Mouse (Mus musculus) stomach, postnatal 0 days (tissue): ENCODE measurements around the gene Slc4a10. TPM values are rescaled to one million over a fixed set of nuclear protein-coding genes. Genes with fewer than 3 reads are reported as not detected.

Experiments
- ATAC-seq: fragments of 200-750 bp; cut with Nextera tagmentation; 2 replicates; pipeline ENCODE4 v1.8.0; 2017; ENCODE audit not compliant: low FRiP score, low TSS enrichment
- DNase-seq: peaks from one replicate; pipeline ENCODE4 v3.0.0-alpha.2; 2016; ENCODE audit warnings: low spot score
- H3K27ac ChIP-seq: fragments of 300-500 bp; sonication (generic); replicated peaks from 2 replicates; pipeline ENCODE4 v1.5.1; 2014; ENCODE audit warnings: mild to moderate bottlenecking, control low read depth
- H3K27me3 ChIP-seq: fragments of 300-500 bp; sonication (generic); 2 replicates; pipeline ENCODE4 v1.6.1; 2014; ENCODE audit warnings: low read length; ENCODE audit not compliant: control insufficient read depth, insufficient read depth
- H3K36me3 ChIP-seq: fragments of 300-500 bp; sonication (generic); 2 replicates; pipeline ENCODE4 v1.6.1; 2014; ENCODE audit warnings: low read length, mixed read lengths; ENCODE audit not compliant: control insufficient read depth, insufficient read depth
- H3K4me1 ChIP-seq: fragments of 300-500 bp; sonication (generic); replicated peaks from 2 replicates; pipeline ENCODE4 v1.6.1; 2014; ENCODE audit warnings: antibody characterized with exemption; ENCODE audit not compliant: control insufficient read depth, insufficient read depth
- H3K4me2 ChIP-seq: fragments of 300-500 bp; sonication (generic); replicated peaks from 2 replicates; pipeline ENCODE4 v1.6.1; 2014; ENCODE audit warnings: low read depth, mild to moderate bottlenecking, control low read depth, moderate library complexity
- H3K4me3 ChIP-seq: fragments of 300-500 bp; sonication (generic); 2 replicates; pipeline ENCODE4 v1.5.1; 2014; ENCODE audit warnings: low read depth, low read length, control low read depth
- H3K9ac ChIP-seq: fragments of 300-500 bp; sonication (generic); 2 replicates; pipeline ENCODE4 v1.6.1; 2014; ENCODE audit warnings: mild to moderate bottlenecking, low read length, control low read depth, mixed read lengths
- H3K9me3 ChIP-seq: fragments of 300-500 bp; sonication (generic); 2 replicates; pipeline ENCODE4 v1.6.1; 2016; ENCODE audit warnings: low read length; ENCODE audit not compliant: control insufficient read depth
- CTCF ChIP-seq: IDR thresholded peaks from 2 replicates; pipeline ENCODE4 v1.5.1; 2016; ENCODE audit warnings: antibody characterized with exemption, low read depth, mild to moderate bottlenecking, moderate library complexity
- EP300 ChIP-seq: optimal IDR thresholded peaks from 2 replicates; pipeline ENCODE3; 2016; ENCODE audit warnings: antibody characterized with exemption
- WGBS: fragments of 180-500 bp; shearing (Covaris S2); extraction: QIAGEN DNeasy Blood & Tissue Kit; methylation state at CpG from one replicate; pipeline ENCODE4 v1.1.7; 2014; 5-methylcytosine and 5-hydroxymethylcytosine counted together
- polyA plus RNA-seq: library from polyadenylated mRNA; unstranded; fragments of >200 nt; fragmentation: Nextera tagmentation; extraction: Ambion mirVana; gene quantifications from 2 replicates; pipeline ENCODE4 v1.2.1, GENCODE M21; 2015

Gene Slc4a10
- polyA plus RNA-seq, 1 experiment from 2014 or later: 0.16 TPM

GRCm38 (mm10) chr2:62332465-62332864 is 286.2 kb downstream of the Slc4a10 start:
- no peaks in the 10 kb centered on the region for H3K9me3 ChIP-seq
- H3K36me3 ChIP-seq: no peaks in the 10 kb centered on the region
- no peak for DNase-seq
- no peak overlapping the region for H3K4me2 ChIP-seq
- H3K27me3 ChIP-seq: no peaks in the 10 kb centered on the region
- no peak overlapping the region for H3K27ac ChIP-seq
- no peaks in the 10 kb centered on the region for H3K4me1 ChIP-seq
- TF ChIP-seq CTCF (no peak), EP300 (no peak)
- no peak overlapping the region for H3K9ac ChIP-seq
- ATAC-seq: no peak
- H3K4me3 ChIP-seq: no peak overlapping the region
- WGBS: 84% methylated on average over 8 of the region's 8 CpGs

GRCm38 (mm10) chr2:62334397-62335243 is 288.4 kb downstream of the Slc4a10 start:
- H3K4me2 ChIP-seq: no peak overlapping the region
- no peaks in the 10 kb centered on the region for H3K4me1 ChIP-seq
- no peak overlapping the region for H3K4me3 ChIP-seq
- no peaks in the 10 kb centered on the region for H3K9me3 ChIP-seq
- no peak for TF ChIP-seq CTCF
- no peak for TF ChIP-seq EP300
- 84% methylated on average over 4 of the region's 4 CpGs for WGBS
- no peak overlapping the region for H3K9ac ChIP-seq
- no peak overlapping the region for H3K27ac ChIP-seq
- DNase-seq (no peak), ATAC-seq (no peak)
- no peaks in the 10 kb centered on the region for H3K36me3 ChIP-seq
- H3K27me3 ChIP-seq: no peaks in the 10 kb centered on the region

- Histone ChIP-seq H3K36me3 (no peaks in the 10 kb centered on the region), H3K9ac (no peak overlapping the region), H3K27ac (no peak overlapping the region), H3K4me1 (no peaks in the 10 kb centered on the region), H3K4me3 (no peak overlapping the region), H3K4me2 (no peak overlapping the region), H3K9me3 (no peaks in the 10 kb centered on the region), H3K27me3 (no peaks in the 10 kb centered on the region)
- DNase-seq: no peak
- 72% methylated on average over 7 of the region's 7 CpGs for WGBS
- no peak for ATAC-seq
- no peak for TF ChIP-seq CTCF
- TF ChIP-seq EP300: no peak
These were observed 290.8 kb downstream of the Slc4a10 start for GRCm38 (mm10) chr2:62337086-62337485.

- Histone ChIP-seq H3K9ac (no peak overlapping the region), H3K27me3 (no peaks in the 10 kb centered on the region), H3K36me3 (no peaks in the 10 kb centered on the region), H3K9me3 (no peaks in the 10 kb centered on the region), H3K4me3 (no peak overlapping the region), H3K27ac (no peak overlapping the region), H3K4me2 (no peak overlapping the region), H3K4me1 (no peaks in the 10 kb centered on the region)
- DNase-seq: no peak
- TF ChIP-seq CTCF: no peak
- 69% methylated on average over 4 of the region's 4 CpGs for WGBS
- no peak for ATAC-seq
These were observed 293.1 kb downstream of the Slc4a10 start for GRCm38 (mm10) chr2:62339222-62339944.

GRCm38 (mm10) chr2:62341061-62341733 is 294.9 kb downstream of the Slc4a10 start:
- ATAC-seq (no peak), DNase-seq (no peak)
- TF ChIP-seq EP300 (no peak), CTCF (no peak)
- 64% methylated on average over 3 of the region's 3 CpGs for WGBS
- Histone ChIP-seq H3K36me3 (no peaks in the 10 kb centered on the region), H3K27me3 (no peaks in the 10 kb centered on the region), H3K4me2 (no peak overlapping the region), H3K9ac (no peak overlapping the region), H3K4me3 (no peak overlapping the region), H3K27ac (no peak overlapping the region), H3K9me3 (no peaks in the 10 kb centered on the region), H3K4me1 (no peaks in the 10 kb centered on the region)
